Mouse (Mus musculus) testis, adult 2 months (tissue): Measurements from ENCODE around the gene Tmem246.

Experiments
- CTCF ChIP-seq: fragments of 200-500 bp; IDR thresholded peaks from 2 replicates; pipeline ENCODE4 v1.5.1; 2012; ENCODE audit warnings: low read depth, mild to moderate bottlenecking, inconsistent platforms, low read length, moderate library complexity; ENCODE audit not compliant: control insufficient read depth, insufficient read depth, insufficient replicate concordance
- POLR2A ChIP-seq: fragments of 200-500 bp; IDR thresholded peaks from 2 replicates; pipeline ENCODE4 v1.6.1; 2012; ENCODE audit warnings: low read depth, mild to moderate bottlenecking, inconsistent platforms, low read length, moderate library complexity; ENCODE audit not compliant: control insufficient read depth

GRCm38 (mm10) chr4:49536671-49537070 is 61.0 kb downstream of the Tmem246 start:
- TF ChIP-seq CTCF (no peak), POLR2A (no peak)
